Mouse (Mus musculus) common myeloid progenitor, adult 5-6 weeks (primary cell): ENCODE measurements around the gene Eepd1. TPM values are rescaled to one million over a fixed set of nuclear protein-coding genes. Genes with fewer than 3 reads are reported as not detected.

Source experiments
- ATAC-seq: replicated peaks from 2 replicates; pipeline ENCODE4 v1.8.0; 2016; ENCODE audit warnings: low read depth, mild to moderate bottlenecking, moderate TSS enrichment, inconsistent platforms; ENCODE audit not compliant: poor library complexity, severe bottlenecking
- total RNA-seq: library from RNA; stranded (forward); fragments of 200-1000, 187-1606 nt; gene quantifications from 2 replicates; pipeline ENCODE4 v1.2.3, GENCODE M21; 2017

The Eepd1 gene
- total RNA-seq, 1 experiment from 2014 or later = 4.7 TPM

- ATAC-seq = no peak
Measured at GRCm38 (mm10) chr9:25487446-25488110, 6.2 kb downstream of the Eepd1 start.

DNA sequence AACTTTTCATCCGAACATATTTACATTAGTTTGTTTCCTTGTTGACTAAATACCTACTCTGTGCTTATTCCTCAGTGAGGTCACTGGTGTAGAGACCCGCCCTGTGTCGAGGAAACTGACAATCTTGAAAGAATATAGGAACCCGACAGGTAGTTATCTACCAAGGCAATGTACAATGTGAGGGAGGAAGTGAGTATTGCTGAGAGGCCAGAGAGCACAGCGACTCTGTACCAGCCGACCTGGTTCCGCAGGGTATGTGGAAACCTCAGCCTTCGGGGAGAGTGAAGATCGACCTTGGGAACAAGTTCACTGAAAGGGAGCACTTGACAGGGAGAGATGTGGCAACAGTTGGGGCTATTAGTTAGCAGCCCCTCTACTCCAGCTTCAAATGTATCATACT, 7.2 kb downstream of the Eepd1 start:
- no peak for ATAC-seq

DNA sequence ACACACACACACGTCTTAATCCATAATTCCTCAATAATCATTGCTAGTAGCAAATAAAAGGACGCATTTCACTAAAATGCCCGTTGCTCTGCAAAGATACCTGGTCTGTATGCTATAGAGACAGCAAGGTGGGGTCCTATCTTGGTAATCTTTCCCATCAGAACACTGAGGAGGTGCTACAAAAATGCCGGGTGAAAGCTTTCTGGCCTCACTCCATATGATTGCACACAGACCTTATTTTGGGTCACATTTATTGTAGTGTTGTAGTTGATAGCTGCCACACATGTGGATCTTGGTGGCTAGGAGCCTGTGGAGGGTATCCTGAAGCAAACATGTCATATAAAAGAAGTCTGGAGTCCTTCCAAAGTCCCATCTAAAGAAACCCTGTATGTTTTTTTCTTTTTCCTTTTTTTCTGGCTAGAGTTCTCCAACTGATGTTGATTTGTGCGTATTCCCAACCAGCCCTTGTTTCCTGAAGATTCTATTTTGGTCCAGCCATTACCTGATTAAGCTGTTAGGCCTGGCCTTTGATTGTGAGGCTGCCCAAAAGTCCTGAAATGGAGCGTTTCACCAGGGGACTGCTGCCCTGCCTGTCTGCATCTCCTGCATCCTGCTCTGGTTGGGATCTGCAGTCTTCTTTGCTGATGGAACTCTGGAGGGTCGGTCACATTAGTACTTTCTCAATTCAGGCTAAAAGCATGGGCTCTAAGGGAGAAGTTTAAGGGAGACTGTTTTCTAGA, 8.0 kb downstream of the Eepd1 start:
- no peak for ATAC-seq

- peak; percentile 45 for ATAC-seq
Measured at GRCm38 (mm10) chr9:25490278-25491145, 9.2 kb downstream of the Eepd1 start.

DNA sequence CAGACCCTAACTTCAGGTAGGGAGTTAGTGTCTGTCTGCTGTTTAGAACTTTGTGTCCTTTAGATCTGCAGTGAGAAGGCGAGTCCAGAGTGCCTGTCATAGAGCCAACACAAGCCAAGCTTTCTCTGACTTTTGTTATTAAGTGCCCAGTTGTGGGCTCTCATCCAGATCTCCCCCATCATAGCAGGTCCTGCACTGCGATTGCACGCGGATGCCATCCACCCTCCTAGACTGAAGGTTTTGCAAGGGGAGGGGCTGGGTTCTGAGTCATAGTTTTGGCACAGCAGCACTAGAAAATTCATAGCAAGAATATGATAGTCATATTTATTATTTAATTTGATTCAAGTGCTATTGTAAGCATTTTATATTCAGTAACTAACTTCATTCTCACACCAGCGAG, 12.6 kb downstream of the Eepd1 start:
- no peak for ATAC-seq

- no peak for ATAC-seq
Measured at GRCm38 (mm10) chr9:25495601-25496000, 14.3 kb downstream of the Eepd1 start.

GRCm38 (mm10) chr9:25496196-25496595, 14.8 kb downstream of the Eepd1 start:
- no peak for ATAC-seq

- ATAC-seq = no peak
Measured at GRCm38 (mm10) chr9:25496703-25497102, 15.4 kb downstream of the Eepd1 start.

DNA sequence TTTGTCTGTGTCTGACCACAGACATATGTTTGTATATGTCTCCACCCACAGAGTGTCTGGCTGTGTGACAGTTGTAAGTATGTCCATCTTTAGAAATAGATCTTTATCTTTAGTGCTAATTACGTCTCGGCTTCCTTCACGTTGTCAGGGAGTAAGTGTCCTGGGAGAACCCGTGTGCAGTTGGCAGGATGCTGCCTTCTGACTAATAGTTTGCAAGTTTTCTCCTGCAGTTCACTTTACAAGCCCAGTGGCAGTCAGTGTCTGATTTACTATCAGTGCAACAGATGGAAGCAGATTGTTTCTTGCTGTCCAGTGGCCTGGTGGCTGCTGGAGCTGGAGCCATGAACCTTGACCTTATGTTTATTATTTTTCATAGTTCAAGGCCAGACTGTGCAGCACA, 17.4 kb downstream of the Eepd1 start:
- 0 out of 2 replicates have a peak, but pooled peaks have one; percentile 29 for ATAC-seq

- ATAC-seq = no peak
Measured at GRCm38 (mm10) chr9:25499306-25499705, 18.0 kb downstream of the Eepd1 start.

- ATAC-seq = no peak
Measured at GRCm38 (mm10) chr9:25500031-25500430, 18.7 kb downstream of the Eepd1 start.

DNA sequence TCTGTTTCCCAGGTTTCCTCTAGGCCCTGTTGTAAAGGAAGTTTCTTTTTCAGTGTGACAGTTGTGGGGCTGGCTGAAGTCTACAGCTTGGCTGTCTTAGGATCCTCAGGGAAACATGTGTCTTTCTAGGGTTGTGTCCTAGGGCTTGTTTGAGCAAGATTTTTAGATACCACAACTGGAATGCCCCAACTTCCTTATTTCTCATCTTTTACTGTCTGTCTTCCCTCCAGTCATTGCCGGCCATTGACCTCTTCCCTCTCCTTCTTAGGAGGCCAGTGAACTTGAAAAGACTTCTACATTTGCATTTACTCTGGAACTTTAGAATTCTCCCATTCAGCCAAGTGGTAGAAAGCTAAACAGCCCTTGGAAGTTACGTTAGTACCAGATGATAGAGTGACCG, 27.5 kb downstream of the Eepd1 start:
- peak; percentile 23 for ATAC-seq

- peak; percentile 81 for ATAC-seq
Measured at GRCm38 (mm10) chr9:25510572-25510971, 29.2 kb downstream of the Eepd1 start.

DNA sequence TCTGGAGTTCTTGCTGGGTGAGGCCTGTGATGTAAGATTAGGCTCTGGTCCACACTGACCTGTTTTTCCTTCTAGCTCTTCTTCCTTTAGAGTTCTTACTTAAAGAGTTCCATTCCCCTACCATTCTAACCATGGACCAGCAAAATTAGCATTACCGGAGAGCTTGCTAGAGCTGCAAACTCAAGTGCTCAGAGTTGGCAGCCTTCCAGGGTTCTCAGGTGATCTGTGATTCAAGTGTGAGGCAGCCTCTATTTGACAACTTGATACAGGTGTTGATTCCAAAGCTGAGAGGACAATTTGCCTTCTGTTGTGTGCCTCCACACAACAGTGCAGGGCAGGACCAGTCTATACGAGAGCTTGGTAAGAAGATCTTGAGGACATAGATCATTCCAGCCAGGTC, 31.7 kb downstream of the Eepd1 start:
- no peak for ATAC-seq

DNA sequence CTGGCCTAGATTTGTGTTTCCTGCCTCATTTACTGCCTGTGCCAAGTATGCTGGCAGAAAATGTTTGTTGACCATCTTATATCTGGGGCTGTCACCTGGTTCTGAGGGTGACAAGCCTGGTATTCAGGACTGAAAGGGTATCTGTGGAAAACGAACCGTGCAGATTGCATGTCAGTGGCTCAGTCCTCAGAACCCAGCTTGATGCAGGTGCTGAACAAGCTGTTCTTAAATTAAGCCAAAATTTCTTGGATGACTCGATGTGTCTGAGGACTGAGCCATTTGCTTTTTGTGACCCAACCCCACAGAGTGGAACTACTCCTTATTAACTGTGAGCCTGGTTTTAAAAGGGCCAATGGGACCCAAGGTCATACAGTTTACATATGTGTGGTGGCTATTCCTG, 32.2 kb downstream of the Eepd1 start:
- ATAC-seq = no peak

- ATAC-seq = no peak
Measured at GRCm38 (mm10) chr9:25516640-25517039, 35.3 kb downstream of the Eepd1 start.

- no peak for ATAC-seq
Measured at GRCm38 (mm10) chr9:25517982-25518381, 36.6 kb downstream of the Eepd1 start.

GRCm38 (mm10) chr9:25519193-25519592, 37.8 kb downstream of the Eepd1 start:
- no peak for ATAC-seq

DNA sequence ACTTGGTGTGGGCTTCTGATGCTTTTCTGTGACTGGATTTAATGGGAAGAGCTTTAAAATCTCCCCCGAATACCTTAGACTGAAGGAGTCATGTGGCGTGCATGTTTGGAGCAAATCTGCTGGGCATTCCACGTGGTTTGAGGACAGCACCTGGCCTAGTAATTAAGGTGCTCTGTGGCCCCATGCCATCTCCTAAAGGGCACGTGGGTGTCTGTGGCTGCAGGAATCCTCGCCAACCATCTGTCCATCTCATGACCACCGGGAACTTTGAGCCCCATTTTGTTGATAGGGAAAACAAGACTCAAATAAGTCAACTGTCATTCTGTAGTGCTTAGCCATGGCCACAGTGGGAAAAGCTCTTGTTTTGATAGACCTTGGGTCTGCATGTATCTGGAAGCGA, 39.5 kb downstream of the Eepd1 start:
- ATAC-seq = no peak

GRCm38 (mm10) chr9:25521825-25522224, 40.5 kb downstream of the Eepd1 start:
- peak; percentile 45; the same call in 1 of the 2 replicates for ATAC-seq

- no peak for ATAC-seq
Measured at GRCm38 (mm10) chr9:25526516-25526915, 45.2 kb downstream of the Eepd1 start.
